Mouse (Mus musculus): ENCODE data around the gene Mecom.

GRCm38 (mm10) chr3:29968433-29968949 is 579.3 kb downstream of the Mecom start:
- TF ChIP-seq MYOG (IDR thresholded peaks at IDR 0.05; ENCODE audit: control insufficient read depth in 1 of 3, insufficient read depth in 1 of 3, insufficient read length in 2 of 3, low read depth in 2 of 3) (no peak), USF1 (IDR thresholded peaks at IDR 0.05; ENCODE audit: low read depth) (no peak), POLR2A (IDR thresholded peaks at IDR 0.05; ENCODE audit: insufficient read length, low read depth) (no peak), POLR2AphosphoS2 (IDR thresholded peaks at IDR 0.05; ENCODE audit: insufficient read length, low read depth) (no peak)
